Mouse (Mus musculus) bone marrow, adult 2 months (tissue): ENCODE measurements at regions not wholly inside any gene's neighbourhood (a gene's known extent, or its start where the extent isn't known, plus 50 kb on each side); places are given as distances from the start of the nearest gene placed in this dataset.

Experiments used
- H3K27ac ChIP-seq: fragments of 200-500 bp; 2 replicates; pipeline ENCODE4 v1.5.1; 2012; ENCODE audit warnings: low read depth, mild to moderate bottlenecking, control low read depth, inconsistent platforms, low read length; ENCODE audit not compliant: control insufficient read depth, poor library complexity, insufficient read depth
- H3K4me1 ChIP-seq: fragments of 200-500 bp; 2 replicates; pipeline ENCODE4 v1.6.1; 2011; ENCODE audit warnings: low read length; ENCODE audit not compliant: control insufficient read depth, insufficient read depth
- H3K4me3 ChIP-seq: fragments of 200-500 bp; replicated peaks from 2 replicates; pipeline ENCODE3; 2011; ENCODE audit warnings: mild to moderate bottlenecking, low read depth, low read length, control low read depth; ENCODE audit not compliant: control insufficient read depth
- CTCF ChIP-seq: fragments of 200-500 bp; IDR thresholded peaks from 2 replicates; pipeline ENCODE4 v1.5.1; 2011; ENCODE audit warnings: low read length, control low read depth; ENCODE audit not compliant: control insufficient read depth, insufficient read depth
- POLR2A ChIP-seq: fragments of 200-500 bp; IDR thresholded peaks from 2 replicates; pipeline ENCODE4 v1.6.1; 2011; ENCODE audit warnings: low read depth, mild to moderate bottlenecking, control low read depth, low read length, borderline replicate concordance; ENCODE audit not compliant: control insufficient read depth
- WGBS: fragments of 180-500 bp; shearing (Covaris S2); methylation state at CpG from one replicate; pipeline ENCODE4 v1.1.7; 2018; 5-methylcytosine and 5-hydroxymethylcytosine counted together

GRCm38 (mm10) chr12:69524337-69525035 lies 58.3 kb downstream of the Vcpkmt start:
- TF ChIP-seq POLR2A, result no peak
- TF ChIP-seq CTCF, result no peak

GRCm38 (mm10) chr12:69519869-69520268 lies 63.0 kb downstream of the Vcpkmt start:
- no peak for TF ChIP-seq POLR2A
- TF ChIP-seq CTCF, result no peak
- H3K27ac ChIP-seq, result no peak overlapping the region
- H3K4me1 ChIP-seq, result peaks cover 5% of the 10 kb centered on the region; the same call in 1 of the 2 replicates
- H3K4me3 ChIP-seq, result no peak overlapping the region
- WGBS, result 72% methylated on average over 2 of the region's 2 CpGs

More at GRCm38 (mm10) chr12:69524337-69525035, 58.3 kb downstream of the Vcpkmt start:
- Histone ChIP-seq H3K27ac (no peak overlapping the region), H3K4me1 (no peaks in the 10 kb centered on the region; the same call in 1 of the 2 replicates), H3K4me3 (no peak overlapping the region)
- WGBS, result 64% methylated on average over 12 of the region's 12 CpGs

GRCm38 (mm10) chr12:69519028-69519427 lies 63.8 kb downstream of the Vcpkmt start:
- H3K27ac ChIP-seq, result no peak overlapping the region
- no peak for TF ChIP-seq POLR2A
- TF ChIP-seq CTCF, result no peak
- WGBS, result 45% methylated on average over 2 of the region's 2 CpGs
- peaks cover 5% of the 10 kb centered on the region; the same call in 1 of the 2 replicates for H3K4me1 ChIP-seq
- no peak overlapping the region for H3K4me3 ChIP-seq

GRCm38 (mm10) chr12:69517616-69518015 lies 65.2 kb downstream of the Vcpkmt start:
- Histone ChIP-seq H3K4me3 (no peak overlapping the region), H3K27ac (no peak overlapping the region), H3K4me1 (peaks cover 6% of the 10 kb centered on the region; the same call in 1 of the 2 replicates)
- 64% methylated on average over 3 of the region's 3 CpGs for WGBS
- TF ChIP-seq POLR2A (no peak), CTCF (no peak)

GRCm38 (mm10) chr12:69516314-69516916 lies 66.4 kb downstream of the Vcpkmt start:
- WGBS, result 20% methylated on average over 10 of the region's 10 CpGs
- Histone ChIP-seq H3K4me3 (no peak overlapping the region), H3K27ac (peak overlapping the region; percentile 23; the same call in 1 of the 2 replicates), H3K4me1 (peaks cover 6% of the 10 kb centered on the region; the same call in 1 of the 2 replicates)
- TF ChIP-seq CTCF (no peak), POLR2A (no peak)

GRCm38 (mm10) chr12:69515850-69516249 lies 67.0 kb downstream of the Vcpkmt start:
- H3K27ac ChIP-seq, result peak overlapping the region; percentile 23; the same call in 1 of the 2 replicates
- H3K4me1 ChIP-seq, result peaks cover 6% of the 10 kb centered on the region; the same call in 1 of the 2 replicates
- TF ChIP-seq CTCF, result no peak
- no peak for TF ChIP-seq POLR2A
- no peak overlapping the region for H3K4me3 ChIP-seq

GRCm38 (mm10) chr12:69515117-69515516 lies 67.7 kb downstream of the Vcpkmt start:
- Histone ChIP-seq H3K4me1 (peaks cover 6% of the 10 kb centered on the region; the same call in 1 of the 2 replicates), H3K27ac (no peak overlapping the region), H3K4me3 (no peak overlapping the region)
- WGBS, result 85% methylated on average over 9 of the region's 9 CpGs
- TF ChIP-seq POLR2A (no peak), CTCF (no peak)

- Histone ChIP-seq H3K4me3 (no peak overlapping the region), H3K4me1 (peaks cover 6% of the 10 kb centered on the region; the same call in 1 of the 2 replicates), H3K27ac (peak overlapping the region; percentile 40; the same call in 1 of the 2 replicates)
- 4% methylated on average over 4 of the region's 4 CpGs for WGBS
- peak; percentile 10; the same call in 1 of the 2 replicates for TF ChIP-seq CTCF
- TF ChIP-seq POLR2A, result no peak
These were observed 69.7 kb downstream of the Vcpkmt start for GRCm38 (mm10) chr12:69513166-69513565.
